Mouse (Mus musculus): ENCODE measurements around the gene Rexo5. TPM values are rescaled to one million over a fixed set of nuclear protein-coding genes. Genes with fewer than 3 reads are reported as not detected.

The Rexo5 gene
- polyA plus RNA-seq, 1 experiment = 3.5 TPM

DNA sequence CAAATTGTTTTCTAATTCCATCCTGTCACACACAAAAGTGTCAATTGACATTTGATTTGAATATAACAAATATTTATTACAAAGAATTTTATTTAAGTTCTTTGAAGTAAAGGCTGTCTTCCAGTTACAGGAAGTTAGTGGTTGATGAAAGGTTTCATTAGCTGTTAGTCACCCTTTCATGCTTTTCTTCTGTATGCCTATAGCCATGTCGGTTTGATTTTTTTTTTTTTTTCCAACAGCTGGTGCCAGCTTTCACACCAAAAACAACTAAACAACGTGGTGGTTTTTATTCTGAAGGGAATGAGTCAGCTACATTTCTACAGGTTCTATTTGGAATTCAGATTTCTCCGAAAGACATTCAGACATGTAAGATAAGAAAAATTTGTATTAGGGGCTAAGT lies 7.2 kb downstream of the Rexo5 start:
- H3ac ChIP-seq (ENCODE audit: control insufficient read depth, insufficient read length, low read depth) = no peak overlapping the region
- TF ChIP-seq CEBPB (IDR thresholded peaks at IDR 0.05; ENCODE audit: low read depth) (no peak), MAX (IDR thresholded peaks at IDR 0.05) (no peak), FOSL1 (IDR thresholded peaks at IDR 0.05; ENCODE audit: insufficient read depth, low read length, poor library complexity, severe bottlenecking) (no peak)
- H3K79me2 ChIP-seq (ENCODE audit: control insufficient read depth, insufficient read depth) = no peaks in the 10 kb centered on the region
- H3K27me3 ChIP-seq (ENCODE audit: control insufficient read depth, insufficient read depth, insufficient read length) = no peaks in the 10 kb centered on the region
- no peaks in the 10 kb centered on the region for H3K79me3 ChIP-seq (ENCODE audit: low read depth)
- no peaks in the 10 kb centered on the region for H3K36me3 ChIP-seq (ENCODE audit: control insufficient read depth, insufficient read depth)
- H3K4me3 ChIP-seq (ENCODE audit: insufficient read depth, poor library complexity, severe bottlenecking) = no peak overlapping the region

DNA sequence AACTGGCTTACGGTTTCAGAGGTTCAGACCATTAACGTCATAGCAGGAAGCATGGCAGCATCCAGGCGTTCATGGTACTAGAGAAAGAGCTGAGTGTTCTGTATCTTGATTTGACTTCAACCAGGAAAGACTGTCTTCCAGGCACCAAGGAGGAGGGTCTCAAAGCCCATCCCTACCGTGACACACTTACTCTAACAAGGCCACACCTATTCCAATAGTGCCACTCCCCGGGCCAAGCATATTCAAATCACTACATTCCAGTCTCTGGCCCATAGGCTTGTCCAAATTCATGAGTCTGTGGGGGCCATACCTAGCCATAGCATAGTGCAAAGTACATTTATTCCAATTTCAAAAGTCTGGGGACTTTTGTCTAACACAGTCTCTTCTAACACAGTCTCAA lies 13.6 kb downstream of the Rexo5 start:
- TF ChIP-seq FOSL1 (IDR thresholded peaks at IDR 0.05; ENCODE audit: insufficient read depth, low read length, poor library complexity, severe bottlenecking) (no peak), CEBPB (IDR thresholded peaks at IDR 0.05; ENCODE audit: low read depth) (no peak), MYOD1 (IDR thresholded peaks at IDR 0.05; ENCODE audit: control insufficient read depth, insufficient read length, low read depth) (no peak), USF1 (IDR thresholded peaks at IDR 0.05; ENCODE audit: low read depth) (no peak), MAX (IDR thresholded peaks at IDR 0.05) (no peak), CTCF (IDR thresholded peaks at IDR 0.05; ENCODE audit: control insufficient read depth, insufficient read depth, insufficient read length) (no peak), MYOG (IDR thresholded peaks at IDR 0.05; ENCODE audit: control insufficient read depth, extremely low read depth, insufficient read length) (no peak)

GRCm38 (mm10) chr7:119808723-119809122 lies 14.9 kb downstream of the Rexo5 start:
- peaks cover 14% of the 10 kb centered on the region for H3K36me3 ChIP-seq (ENCODE audit: control insufficient read depth, insufficient read depth)
- no peak overlapping the region for H3K4me3 ChIP-seq (ENCODE audit: insufficient read depth, poor library complexity, severe bottlenecking)
- H3ac ChIP-seq (ENCODE audit: control insufficient read depth, insufficient read length, low read depth) = no peak overlapping the region
- H3K79me3 ChIP-seq (ENCODE audit: low read depth) = no peaks in the 10 kb centered on the region
- TF ChIP-seq MYOD1 (IDR thresholded peaks at IDR 0.05; ENCODE audit: control insufficient read depth, insufficient read length, low read depth) = no peak
- no peak for TF ChIP-seq MAX (IDR thresholded peaks at IDR 0.05)
- no peak for TF ChIP-seq FOSL1 (IDR thresholded peaks at IDR 0.05; ENCODE audit: insufficient read depth, low read length, poor library complexity, severe bottlenecking)
- no peak for TF ChIP-seq CEBPB (IDR thresholded peaks at IDR 0.05; ENCODE audit: low read depth)
- no peak for TF ChIP-seq USF1 (IDR thresholded peaks at IDR 0.05; ENCODE audit: low read depth)
- no peak for TF ChIP-seq CTCF (IDR thresholded peaks at IDR 0.05; ENCODE audit: control insufficient read depth, insufficient read depth, insufficient read length)
- TF ChIP-seq MYOG (IDR thresholded peaks at IDR 0.05; ENCODE audit: control insufficient read depth, extremely low read depth, insufficient read length) = no peak
- no peaks in the 10 kb centered on the region for H3K27me3 ChIP-seq (ENCODE audit: control insufficient read depth, insufficient read depth, insufficient read length)
- H3K79me2 ChIP-seq (ENCODE audit: control insufficient read depth, insufficient read depth) = no peaks in the 10 kb centered on the region

More for the DNA sequence above, 13.6 kb downstream of the Rexo5 start:
- Histone ChIP-seq H3K79me2 (ENCODE audit: control insufficient read depth, insufficient read depth) (no peaks in the 10 kb centered on the region), H3K79me3 (ENCODE audit: low read depth) (no peaks in the 10 kb centered on the region), H3K27me3 (ENCODE audit: control insufficient read depth, insufficient read depth, insufficient read length) (no peaks in the 10 kb centered on the region), H3K4me3 (ENCODE audit: insufficient read depth, poor library complexity, severe bottlenecking) (no peak overlapping the region), H3K36me3 (ENCODE audit: control insufficient read depth, insufficient read depth) (peaks cover 14% of the 10 kb centered on the region), H3ac (ENCODE audit: control insufficient read depth, insufficient read length, low read depth) (no peak overlapping the region)

DNA sequence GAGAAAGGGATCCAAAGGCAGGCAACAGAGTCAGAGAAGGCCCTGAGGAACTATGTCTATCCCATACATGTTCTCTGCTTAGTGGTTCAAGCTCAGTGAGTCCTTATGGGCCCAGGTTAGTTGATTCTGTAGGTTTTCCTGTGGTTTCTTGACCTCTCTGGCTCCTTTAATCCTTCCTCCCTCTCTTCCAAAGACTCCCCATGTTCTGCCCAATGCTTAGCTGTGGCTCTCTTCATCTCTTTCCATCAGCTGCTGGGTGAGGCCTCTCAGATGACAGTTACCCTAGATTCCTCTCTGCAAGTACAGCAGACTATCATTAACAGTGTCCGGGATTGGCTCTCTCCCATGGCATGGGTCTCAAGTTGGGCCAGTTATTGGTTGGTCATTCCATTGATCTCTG lies 41.6 kb downstream of the Rexo5 start:
- Histone ChIP-seq H3K27me3 (ENCODE audit: control insufficient read depth, insufficient read depth, insufficient read length) (no peaks in the 10 kb centered on the region), H3K79me3 (ENCODE audit: low read depth) (no peaks in the 10 kb centered on the region), H3K36me3 (ENCODE audit: control insufficient read depth, insufficient read depth) (no peaks in the 10 kb centered on the region), H3K79me2 (ENCODE audit: control insufficient read depth, insufficient read depth) (no peaks in the 10 kb centered on the region), H3ac (ENCODE audit: control insufficient read depth, insufficient read length, low read depth) (no peak overlapping the region), H3K4me3 (ENCODE audit: insufficient read depth, poor library complexity, severe bottlenecking) (no peak overlapping the region)
- TF ChIP-seq MAX (IDR thresholded peaks at IDR 0.05) = no peak
- TF ChIP-seq MYOG (IDR thresholded peaks at IDR 0.05; ENCODE audit: control insufficient read depth, extremely low read depth, insufficient read length) = no peak
- TF ChIP-seq USF1 (IDR thresholded peaks at IDR 0.05; ENCODE audit: low read depth) = no peak
- no peak for TF ChIP-seq CEBPB (IDR thresholded peaks at IDR 0.05; ENCODE audit: low read depth)
- no peak for TF ChIP-seq CTCF (IDR thresholded peaks at IDR 0.05; ENCODE audit: control insufficient read depth, insufficient read depth, insufficient read length)
- no peak for TF ChIP-seq MYOD1 (IDR thresholded peaks at IDR 0.05; ENCODE audit: control insufficient read depth, insufficient read length, low read depth)
- TF ChIP-seq FOSL1 (IDR thresholded peaks at IDR 0.05; ENCODE audit: insufficient read depth, low read length, poor library complexity, severe bottlenecking) = no peak

DNA sequence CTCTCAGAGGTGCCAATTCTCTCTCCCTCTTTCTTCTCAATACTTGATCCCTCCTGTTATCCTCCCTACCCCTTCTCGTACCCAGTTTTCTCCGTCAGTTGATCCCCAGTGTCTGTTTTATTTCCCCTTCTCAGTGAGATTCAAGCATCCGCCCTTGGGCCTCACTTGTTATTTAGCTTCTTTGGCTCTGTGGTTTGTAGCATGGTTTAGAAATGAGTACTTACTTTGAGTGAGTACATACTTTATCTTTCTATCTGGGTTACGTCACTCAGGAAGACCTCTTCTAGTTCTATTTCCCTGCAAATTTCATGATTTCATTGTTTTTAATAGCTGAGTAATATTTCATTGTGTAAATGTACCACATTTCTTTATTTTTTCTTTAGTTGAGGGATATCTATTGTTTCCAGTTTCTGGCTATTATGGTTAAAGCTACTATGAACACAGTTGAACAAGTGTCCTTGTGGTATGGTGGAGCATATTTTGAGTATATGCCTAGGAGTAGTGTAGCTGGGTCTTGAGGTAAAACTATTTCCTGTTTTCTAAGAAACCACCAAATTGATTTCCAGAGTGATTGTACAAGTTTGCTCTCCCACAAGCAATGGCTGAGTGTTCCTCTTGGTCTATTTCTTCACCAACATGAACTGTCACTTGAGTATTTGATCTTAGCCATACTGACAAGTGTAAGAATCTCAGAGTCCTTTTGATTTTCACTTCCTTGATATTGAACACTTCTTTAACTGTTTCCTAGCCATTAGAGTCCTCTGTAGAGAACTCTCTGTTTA lies 42.4 kb downstream of the Rexo5 start:
- Histone ChIP-seq H3K27me3 (ENCODE audit: control insufficient read depth, insufficient read depth, insufficient read length) (no peaks in the 10 kb centered on the region), H3K79me2 (ENCODE audit: control insufficient read depth, insufficient read depth) (no peaks in the 10 kb centered on the region), H3K4me3 (ENCODE audit: insufficient read depth, poor library complexity, severe bottlenecking) (no peak overlapping the region), H3K79me3 (ENCODE audit: low read depth) (no peaks in the 10 kb centered on the region), H3ac (ENCODE audit: control insufficient read depth, insufficient read length, low read depth) (no peak overlapping the region), H3K36me3 (ENCODE audit: control insufficient read depth, insufficient read depth) (no peaks in the 10 kb centered on the region)
- TF ChIP-seq MYOG (IDR thresholded peaks at IDR 0.05; ENCODE audit: control insufficient read depth, extremely low read depth, insufficient read length) (no peak), USF1 (IDR thresholded peaks at IDR 0.05; ENCODE audit: low read depth) (no peak), FOSL1 (IDR thresholded peaks at IDR 0.05; ENCODE audit: insufficient read depth, low read length, poor library complexity, severe bottlenecking) (no peak), CTCF (IDR thresholded peaks at IDR 0.05; ENCODE audit: control insufficient read depth, insufficient read depth, insufficient read length) (no peak), MYOD1 (IDR thresholded peaks at IDR 0.05; ENCODE audit: control insufficient read depth, insufficient read length, low read depth) (no peak), CEBPB (IDR thresholded peaks at IDR 0.05; ENCODE audit: low read depth) (no peak), MAX (IDR thresholded peaks at IDR 0.05) (no peak)

Measured in C2C12 (cell line).